Mouse (Mus musculus): ENCODE measurements around the gene Vmn1r69. TPM values are rescaled to one million over a fixed set of nuclear protein-coding genes. Genes with fewer than 3 reads are reported as not detected.

The Vmn1r69 gene
- polyA plus RNA-seq (2015; fragmentation: Nextera tagmentation; extraction: Ambion mirVana): not detected in 2 replicates

DNA sequence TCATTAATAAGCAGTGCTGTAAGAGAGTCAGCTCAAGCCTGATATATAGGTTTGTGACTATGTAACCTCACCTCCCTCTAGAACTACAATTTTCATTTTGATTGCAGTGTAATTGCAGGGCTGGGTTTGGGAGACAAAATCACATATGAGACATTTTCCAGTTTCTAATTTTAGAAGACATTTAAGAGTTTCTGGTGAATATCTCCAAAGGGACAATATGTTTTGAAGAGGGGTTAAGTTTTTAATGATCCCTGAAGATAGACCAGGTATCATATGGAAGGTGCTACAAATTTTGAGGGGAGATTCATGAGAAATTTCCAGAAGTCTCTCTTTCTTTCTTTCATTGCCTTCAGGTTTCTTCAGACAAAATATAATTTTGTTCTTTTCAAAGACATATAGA, at the start of gene Vmn1r69:
TSS of gene Vmn1r69 (minus strand) at position 101 of the 400 bp plus-strand sequence.
- Histone ChIP-seq H3K4me3 (no peak within 1 kb of the TSS), H3K27ac (no peak within 1 kb of the TSS), H3K9me3 (no peaks in the 10 kb centered on the region), H3K4me2 (no peak within 1 kb of the TSS), H3K4me1 (no peaks in the 10 kb centered on the region), H3K27me3 (no peaks in the 10 kb centered on the region), H3K36me3 (no peaks in the 10 kb centered on the region), H3K9ac (no peak within 1 kb of the TSS)
- no peak for ATAC-seq (ENCODE audit: borderline replicate concordance, extremely low read depth, low FRiP score, low TSS enrichment)

DNA sequence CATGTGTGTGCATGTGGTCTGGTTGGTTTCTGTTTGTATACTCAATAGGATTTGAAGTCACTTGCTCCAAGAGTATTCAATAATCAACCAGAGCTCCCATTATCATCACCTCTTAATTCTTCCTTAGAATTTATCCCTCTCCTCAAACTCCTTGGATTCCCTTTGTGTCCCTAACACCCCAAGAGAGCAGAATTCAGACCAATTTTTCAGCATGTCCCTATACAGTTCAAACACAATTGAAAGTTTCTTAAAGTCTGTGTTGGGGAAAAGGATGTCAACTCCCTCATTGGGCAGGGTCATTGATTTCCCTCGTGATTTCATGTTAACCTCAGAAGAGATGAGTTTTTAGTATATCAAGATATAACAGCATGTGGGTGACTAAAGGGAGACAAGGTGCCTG, 17.8 kb upstream of the Vmn1r69 start, which contains the start of gene Vmn1r70:
TSS of gene Vmn1r70 (plus strand) at position 301 of the 400 bp plus-strand sequence.
- Histone ChIP-seq H3K27me3 (no peaks in the 10 kb centered on the region), H3K9ac (no peak within 1 kb of the TSS), H3K4me1 (no peaks in the 10 kb centered on the region), H3K36me3 (no peaks in the 10 kb centered on the region), H3K4me2 (no peak within 1 kb of the TSS), H3K4me3 (no peak within 1 kb of the TSS), H3K9me3 (peaks cover 4% of the 10 kb centered on the region; the same call in 1 of the 2 replicates), H3K27ac (no peak within 1 kb of the TSS)
- ATAC-seq (ENCODE audit: borderline replicate concordance, extremely low read depth, low FRiP score, low TSS enrichment): no peak
- 64% methylated on average over 1 of the region's 1 CpGs for WGBS

DNA sequence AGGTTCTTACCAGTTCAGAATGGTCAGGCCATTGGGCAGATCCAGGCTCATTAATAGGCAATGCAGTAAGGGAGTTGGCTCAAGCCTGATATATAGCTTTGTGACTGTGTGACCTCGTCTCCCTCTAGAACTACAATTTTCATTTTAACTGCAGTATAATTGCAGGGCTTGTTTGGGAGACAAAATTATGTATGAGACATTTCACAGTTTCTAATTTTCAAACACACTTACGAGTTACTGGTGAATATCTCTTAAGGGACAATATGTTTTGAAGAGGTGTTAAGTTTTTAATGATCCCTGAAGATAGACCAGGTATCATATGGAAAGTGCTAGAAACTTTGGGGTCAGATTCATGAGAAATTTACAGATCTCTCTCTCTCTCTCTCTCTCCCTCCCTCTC, 55.1 kb downstream of the Vmn1r69 start, which contains the start of gene Vmn1r68:
TSS of gene Vmn1r68 (minus strand) at position 101 of the 400 bp plus-strand sequence.
- H3K4me2 ChIP-seq: no peak within 1 kb of the TSS
- no peak within 1 kb of the TSS for H3K27ac ChIP-seq
- no peak within 1 kb of the TSS for H3K4me3 ChIP-seq
- peaks cover 3% of the 10 kb centered on the region; the same call in 1 of the 2 replicates for H3K9me3 ChIP-seq
- H3K36me3 ChIP-seq: no peaks in the 10 kb centered on the region
- WGBS: 51% methylated on average over 2 of the region's 2 CpGs
- H3K9ac ChIP-seq: no peak within 1 kb of the TSS
- H3K27me3 ChIP-seq: no peaks in the 10 kb centered on the region
- ATAC-seq (ENCODE audit: borderline replicate concordance, extremely low read depth, low FRiP score, low TSS enrichment): no peak
- H3K4me1 ChIP-seq: no peaks in the 10 kb centered on the region

Other genes starting within 250 kb of the Vmn1r69 start
- not detected in 2 replicates for gene Vmn1r67, start 170.3 kb downstream of the Vmn1r69 start, polyA plus RNA-seq (2015; fragmentation: Nextera tagmentation; extraction: Ambion mirVana)
- 10.6 and 11.4 TPM in 2 replicates for gene Zik1, start 118.3 kb downstream of the Vmn1r69 start, polyA plus RNA-seq (2015; fragmentation: Nextera tagmentation; extraction: Ambion mirVana)
- gene Vmn1r68, start 55.2 kb downstream of the Vmn1r69 start, polyA plus RNA-seq (2015; fragmentation: Nextera tagmentation; extraction: Ambion mirVana): not detected in 2 replicates
- gene Vmn1r70, start 17.9 kb upstream of the Vmn1r69 start, polyA plus RNA-seq (2015; fragmentation: Nextera tagmentation; extraction: Ambion mirVana): not detected in 2 replicates
- gene Nlrp4b, start 74.1 kb upstream of the Vmn1r69 start, polyA plus RNA-seq (2015; fragmentation: Nextera tagmentation; extraction: Ambion mirVana): not detected in 2 replicates
- gene Vmn1r71, start 140.7 kb upstream of the Vmn1r69 start, polyA plus RNA-seq (2015; fragmentation: Nextera tagmentation; extraction: Ambion mirVana): not detected in 2 replicates